Mouse (Mus musculus) kidney, postnatal 36 days (tissue): ENCODE data around the gene Lrrc4b.
A peak's percentile ranks its signal among the peaks of the same experiment; 100 is the strongest.

Experiments used
- DNase-seq, 2 experiments: peaks; one replicate each; pipeline ENCODE4 v3.0.0; 2021 to 2022; ENCODE audit warnings: mixed read lengths in 2 of 2

Lrrc4b gene

DNA sequence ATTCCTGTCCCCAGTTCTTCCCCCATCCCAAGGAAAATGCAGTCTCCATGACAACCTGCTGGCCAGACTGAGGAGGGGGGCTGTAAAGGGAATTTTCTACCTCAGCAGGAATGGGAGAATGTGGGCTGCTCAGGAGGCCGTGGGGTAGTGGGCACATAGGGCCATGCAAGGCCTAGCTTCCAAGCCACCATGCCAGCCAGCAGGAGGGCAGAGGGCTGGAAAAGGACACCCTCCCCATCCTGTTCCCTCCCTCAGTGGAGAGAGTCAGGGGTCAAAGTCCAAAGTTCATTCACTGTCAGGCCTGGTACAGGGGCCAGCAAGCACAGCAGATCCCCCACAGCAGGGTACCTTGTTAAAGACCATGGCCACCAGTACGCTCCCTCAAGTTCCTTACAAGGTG, 36.3 kb downstream of the Lrrc4b start, which contains the start of gene Aspdh:
Aspdh (plus strand) TSS at position 281 of the 400 bp plus-strand sequence.
- peak; percentile 75 to 88 for DNase-seq

DNA sequence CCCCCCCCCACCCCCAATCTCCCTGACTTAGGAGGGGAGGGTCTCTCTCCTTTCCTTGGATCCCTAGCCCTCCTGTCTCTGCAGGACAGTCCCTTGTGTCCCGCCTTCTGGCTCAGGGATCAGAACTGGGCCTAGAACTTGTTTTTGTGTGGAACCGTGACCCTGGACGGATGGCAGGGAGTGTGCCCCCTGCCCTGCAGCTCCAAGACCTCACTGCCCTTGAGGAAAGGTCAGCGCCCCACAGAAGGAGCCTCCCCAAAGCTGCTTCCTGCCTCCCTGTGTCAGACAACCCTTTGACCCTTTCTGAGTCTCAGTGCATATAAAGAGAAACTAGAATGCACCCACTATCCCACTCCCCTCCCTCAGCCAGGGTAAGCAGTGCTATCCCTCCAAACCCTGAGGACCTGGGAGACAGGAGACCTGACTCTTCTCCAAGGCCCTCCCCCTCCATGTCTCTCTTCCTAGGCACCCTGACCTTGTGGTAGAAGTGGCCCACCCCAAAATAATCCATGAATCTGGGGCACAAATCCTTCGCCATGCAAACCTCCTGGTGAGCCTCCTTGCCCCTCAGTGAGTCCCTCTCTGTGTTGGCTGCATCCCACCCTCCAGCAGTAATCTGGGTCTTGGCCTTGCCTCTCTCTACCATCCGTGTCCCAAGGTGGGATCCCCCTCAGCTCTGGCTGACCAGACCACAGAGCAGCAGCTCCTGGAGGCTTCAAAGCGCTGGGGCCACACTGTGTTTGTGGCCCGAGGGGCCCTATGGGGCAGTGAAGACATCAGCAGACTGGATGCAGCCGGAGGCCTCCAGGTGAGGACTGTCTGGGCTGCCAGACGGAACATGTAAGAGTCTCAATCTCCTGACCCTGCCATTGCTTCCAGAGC, 37.4 kb downstream of the Lrrc4b start:
- peak in 1 of 2 experiments; percentile 42 for DNase-seq

DNA sequence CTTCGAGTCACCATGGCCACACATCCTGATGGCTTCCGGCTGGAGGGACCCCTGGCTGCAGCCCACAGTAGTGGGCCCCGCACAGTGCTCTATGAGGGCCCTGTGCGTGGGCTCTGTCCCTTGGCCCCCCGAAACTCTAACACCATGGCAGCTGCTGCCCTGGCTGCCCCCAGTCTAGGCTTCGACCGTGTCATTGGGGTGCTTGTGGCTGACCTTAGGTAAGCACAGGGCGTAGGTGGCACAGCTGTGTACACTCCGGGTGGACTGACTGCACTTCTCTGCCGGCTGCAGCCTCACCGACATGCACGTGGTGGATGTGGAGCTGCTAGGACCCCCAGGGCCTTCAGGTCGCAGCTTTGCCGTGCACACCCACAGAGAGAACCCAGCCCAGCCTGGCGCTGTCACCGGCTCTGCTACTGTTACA, 38.1 kb downstream of the Lrrc4b start:
- DNase-seq = no peak

DNA sequence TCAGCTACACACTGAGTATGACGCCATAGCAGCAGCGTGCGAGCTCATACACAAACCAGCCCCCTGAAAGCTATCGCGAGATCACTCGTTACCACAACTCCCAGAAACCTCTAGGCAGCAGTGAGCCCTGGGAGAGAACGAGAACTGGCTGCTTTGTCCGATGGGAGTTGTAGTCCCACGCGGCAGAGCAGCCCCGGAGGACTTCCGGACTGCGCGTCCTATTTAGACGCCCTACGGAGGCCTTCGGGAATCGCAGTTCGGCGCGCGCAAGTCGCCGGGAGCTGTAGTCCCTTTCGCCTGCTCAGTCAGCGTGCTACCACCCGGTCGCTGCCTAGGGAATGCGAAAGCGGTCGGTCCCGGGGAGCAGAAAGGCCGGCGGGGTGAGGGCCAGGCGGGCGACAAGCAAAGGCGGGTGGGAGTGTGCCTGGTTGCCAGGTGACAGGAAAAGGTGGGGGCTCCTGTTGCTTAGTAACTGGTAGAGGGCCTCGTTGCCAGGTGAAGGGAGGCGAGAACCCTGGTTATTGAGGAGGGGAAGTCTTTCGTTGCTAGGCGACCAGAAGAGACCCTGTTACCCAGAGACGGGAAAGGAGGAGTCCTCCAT, 39.1 kb downstream of the Lrrc4b start, which contains the start of gene Josd2:
Josd2 (plus strand) TSS at position 170 of the 601 bp plus-strand sequence.
- peak; percentile 94 to 98 for DNase-seq

DNA sequence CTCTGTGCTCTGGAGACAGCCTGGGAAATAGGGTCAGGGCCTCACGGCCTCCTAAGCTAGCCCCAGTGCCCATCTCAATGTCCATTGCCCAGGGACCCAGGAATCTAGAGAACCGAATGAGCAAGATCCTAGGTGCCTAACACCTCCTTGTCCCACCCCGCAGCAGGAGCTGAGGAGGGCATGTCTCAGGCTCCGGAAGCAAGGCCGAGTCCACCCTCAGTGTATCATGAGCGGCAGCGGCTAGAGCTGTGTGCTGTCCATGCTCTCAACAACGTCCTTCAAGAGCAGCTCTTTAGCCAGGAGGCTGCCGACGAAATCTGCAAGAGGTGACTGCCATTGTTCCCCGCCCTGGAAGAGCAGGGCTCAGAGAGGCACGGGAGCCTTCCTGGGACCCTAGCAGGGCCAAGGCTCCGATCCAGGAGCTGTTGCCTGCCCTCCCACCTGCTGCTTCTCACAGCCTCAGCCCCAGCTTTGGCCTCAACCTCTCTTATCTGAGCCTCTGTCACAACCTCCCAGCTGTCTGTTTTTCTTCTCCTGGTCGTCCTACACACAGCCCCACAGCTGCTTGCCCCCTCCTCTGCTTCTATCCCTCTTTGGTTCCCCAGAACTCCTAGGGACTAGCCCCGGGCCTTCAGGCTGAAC, 39.9 kb downstream of the Lrrc4b start:
- DNase-seq = no peak

DNA sequence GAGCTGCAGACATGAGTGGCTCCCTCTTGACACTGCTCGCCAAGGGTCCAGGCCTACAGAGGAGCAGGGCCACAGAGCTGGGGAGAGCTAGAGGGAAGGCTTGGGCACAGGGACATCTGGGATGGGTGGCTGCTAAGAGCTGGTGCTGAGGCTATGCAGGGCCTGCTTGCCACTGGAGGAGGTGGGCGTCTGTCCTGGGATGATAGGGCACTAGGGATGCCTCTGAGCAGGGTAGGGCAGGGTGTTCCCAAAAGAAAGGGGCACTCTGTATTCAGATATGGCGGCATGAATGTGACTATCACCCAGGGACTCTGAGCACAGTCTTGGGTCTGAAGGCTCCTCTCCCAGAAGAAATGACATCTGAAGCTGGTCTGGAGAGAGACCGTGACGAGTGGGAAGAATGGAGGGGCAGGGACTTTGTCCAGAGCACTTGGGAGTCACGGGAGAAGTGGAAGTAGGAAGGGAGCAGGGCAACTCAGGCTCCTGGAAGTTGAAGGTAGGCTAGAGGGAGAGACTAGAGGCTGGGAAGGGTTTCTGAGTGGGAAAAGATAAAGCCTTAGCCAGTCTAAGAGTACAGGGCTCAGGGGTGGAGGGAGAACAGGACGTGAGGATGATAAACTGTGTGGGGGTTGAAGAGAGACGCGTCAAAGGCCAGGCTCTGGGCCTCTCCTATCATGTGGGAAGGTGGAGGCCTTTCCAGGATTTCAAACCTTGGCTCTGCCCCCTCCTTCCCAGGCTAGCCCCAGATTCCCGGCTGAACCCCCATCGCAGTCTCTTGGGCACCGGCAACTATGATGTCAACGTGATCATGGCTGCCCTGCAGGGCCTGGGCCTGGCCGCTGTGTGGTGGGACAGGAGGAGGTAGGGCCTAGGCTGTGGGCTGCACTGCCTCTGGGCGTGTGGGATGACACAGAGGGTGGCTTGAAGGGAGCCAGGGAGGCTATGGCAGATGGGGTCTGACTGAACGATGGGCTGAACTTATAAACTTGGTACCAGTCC, 41.2 kb downstream of the Lrrc4b start:
- DNase-seq = no peak

DNA sequence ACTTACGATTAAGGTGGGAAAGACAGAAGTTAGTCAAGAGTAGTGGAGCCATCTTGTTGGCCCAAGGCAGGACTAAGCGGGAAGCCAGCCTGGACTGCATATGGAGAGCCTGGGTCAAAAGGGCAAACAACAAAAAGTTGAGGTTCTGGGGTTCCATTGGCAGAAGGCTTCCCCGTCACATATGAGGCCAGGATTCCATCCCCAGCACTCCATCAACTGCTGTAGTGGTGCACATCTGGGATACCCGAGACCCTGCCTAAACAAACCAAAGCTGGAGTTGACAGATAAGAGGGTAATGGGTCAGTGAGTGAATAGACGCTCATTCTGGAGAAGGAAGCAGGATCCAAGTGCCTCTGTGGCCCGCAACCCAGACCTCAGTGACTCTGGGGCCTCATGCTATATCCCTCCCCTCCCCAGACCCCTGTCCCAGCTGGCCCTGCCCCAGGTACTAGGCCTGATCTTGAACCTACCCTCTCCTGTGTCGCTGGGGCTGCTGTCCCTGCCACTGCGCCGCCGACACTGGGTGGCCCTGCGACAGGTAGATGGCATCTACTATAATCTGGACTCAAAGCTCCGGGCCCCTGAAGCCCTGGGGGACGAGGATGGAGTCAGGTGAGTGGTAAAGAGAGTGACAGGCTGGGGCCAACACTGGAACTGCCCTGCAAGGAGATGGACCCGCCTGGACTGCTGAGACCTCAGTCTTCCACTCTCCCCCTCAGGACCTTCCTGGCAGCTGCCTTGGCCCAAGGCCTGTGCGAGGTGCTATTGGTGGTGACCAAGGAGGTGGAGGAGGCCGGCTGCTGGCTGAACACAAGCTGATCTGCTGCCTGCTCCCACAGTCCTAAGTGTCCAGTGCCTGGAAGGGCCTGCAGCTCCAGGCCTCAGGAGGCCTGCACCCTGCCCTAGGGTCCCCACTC, 42.1 kb downstream of the Lrrc4b start:
- DNase-seq = no peak

DNA sequence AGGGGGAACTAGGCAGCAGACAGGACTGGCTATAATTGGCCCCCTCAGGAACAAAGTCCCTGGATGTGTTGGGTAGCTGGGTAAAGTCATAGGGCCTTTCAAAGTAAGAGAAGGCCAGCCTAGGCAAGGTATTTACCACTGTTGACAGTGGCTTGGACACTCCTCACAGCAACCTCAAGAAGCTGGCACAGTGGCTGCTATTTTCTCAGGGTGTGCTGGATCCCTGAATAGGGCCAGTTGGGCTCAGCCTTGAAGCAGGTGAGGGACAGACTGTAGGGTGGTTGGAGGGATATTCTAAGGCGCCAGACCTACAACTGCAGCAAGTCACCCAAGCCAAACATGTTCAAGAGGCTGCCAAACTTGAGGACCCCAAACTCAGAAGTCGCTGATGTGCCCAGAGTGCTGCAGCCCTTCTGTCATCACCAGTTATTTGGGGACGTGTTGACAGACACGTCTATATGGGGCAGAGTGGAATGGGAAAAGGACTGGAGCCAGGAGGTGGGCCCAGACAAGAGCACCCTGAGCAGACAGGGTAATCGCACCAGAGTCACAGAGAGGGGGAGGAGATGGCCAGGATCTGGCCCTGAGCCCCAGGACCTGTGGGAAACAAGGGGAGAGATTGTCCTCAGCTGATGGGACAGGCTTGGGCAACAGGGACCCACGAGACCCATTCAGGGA, 43.2 kb downstream of the Lrrc4b start:
- no peak for DNase-seq

DNA sequence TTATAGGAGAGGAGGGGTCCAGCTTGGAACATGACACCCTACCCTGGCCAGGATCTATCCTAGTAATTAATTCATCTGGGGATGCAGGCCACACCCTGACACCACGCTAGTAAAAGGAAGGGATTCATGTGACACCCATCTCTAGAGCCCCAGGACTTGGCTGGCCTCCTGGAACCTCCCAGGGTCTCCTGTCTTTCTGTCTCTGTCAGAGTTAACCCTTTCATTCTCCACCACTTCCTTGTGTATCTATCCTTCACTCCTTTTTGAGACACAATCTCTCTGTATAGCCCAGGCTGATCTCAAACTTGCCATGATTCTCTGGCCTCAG, 43.7 kb downstream of the Lrrc4b start:
- DNase-seq = no peak

DNA sequence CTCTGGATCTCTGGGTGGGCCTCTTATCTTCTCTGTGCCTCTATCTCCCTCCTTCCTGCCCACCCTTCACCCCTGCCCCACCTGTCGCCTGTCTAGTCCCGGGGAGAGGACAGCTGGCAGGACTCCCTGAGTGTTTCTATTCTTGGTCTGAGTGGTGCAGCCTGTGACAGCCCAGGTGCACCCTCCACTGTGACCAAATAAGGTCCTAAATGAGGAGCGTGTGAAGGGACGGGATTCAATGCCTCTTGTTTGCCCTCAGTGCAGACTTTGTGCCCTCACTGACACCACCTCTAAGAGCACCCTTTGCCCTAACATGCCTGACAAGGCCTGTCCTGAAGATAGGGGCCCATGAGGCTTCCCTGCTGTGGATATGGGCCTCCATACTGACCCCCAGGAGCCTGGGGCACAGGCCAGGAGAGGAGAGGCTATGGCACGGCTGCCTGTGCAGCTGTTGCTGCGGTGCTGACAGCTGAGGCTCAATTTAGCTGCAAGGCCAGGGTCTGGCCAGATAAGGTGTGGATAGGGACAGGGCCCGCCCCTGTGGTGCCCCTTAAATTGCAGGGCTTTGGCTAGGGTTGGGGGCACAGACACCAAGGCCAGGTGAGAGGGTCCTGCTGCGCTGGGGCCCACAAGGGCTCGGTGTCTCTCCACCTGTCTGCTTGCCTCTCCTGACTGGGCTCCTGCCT, 44.3 kb downstream of the Lrrc4b start:
- DNase-seq = no peak

DNA sequence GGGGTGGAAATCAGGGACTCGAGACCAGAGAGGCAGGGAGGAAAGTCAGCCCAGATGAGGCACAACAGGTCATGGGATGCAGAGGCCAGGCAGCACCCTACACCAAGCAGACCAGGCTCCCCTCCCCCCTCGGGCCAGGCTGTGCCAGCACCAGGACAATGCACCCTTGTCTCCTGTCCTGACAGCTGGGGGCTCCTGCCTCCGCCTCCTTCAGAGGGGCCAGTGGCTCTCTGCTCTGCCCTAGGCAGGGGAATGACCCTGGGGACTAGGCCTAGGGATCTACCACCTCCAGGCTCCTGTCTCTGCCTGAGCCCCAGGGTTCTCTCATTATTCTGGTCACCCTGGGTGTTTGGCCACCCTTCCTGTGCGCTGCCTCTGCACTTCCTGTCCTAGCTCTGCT, 45.6 kb downstream of the Lrrc4b start:
- DNase-seq = no peak

DNA sequence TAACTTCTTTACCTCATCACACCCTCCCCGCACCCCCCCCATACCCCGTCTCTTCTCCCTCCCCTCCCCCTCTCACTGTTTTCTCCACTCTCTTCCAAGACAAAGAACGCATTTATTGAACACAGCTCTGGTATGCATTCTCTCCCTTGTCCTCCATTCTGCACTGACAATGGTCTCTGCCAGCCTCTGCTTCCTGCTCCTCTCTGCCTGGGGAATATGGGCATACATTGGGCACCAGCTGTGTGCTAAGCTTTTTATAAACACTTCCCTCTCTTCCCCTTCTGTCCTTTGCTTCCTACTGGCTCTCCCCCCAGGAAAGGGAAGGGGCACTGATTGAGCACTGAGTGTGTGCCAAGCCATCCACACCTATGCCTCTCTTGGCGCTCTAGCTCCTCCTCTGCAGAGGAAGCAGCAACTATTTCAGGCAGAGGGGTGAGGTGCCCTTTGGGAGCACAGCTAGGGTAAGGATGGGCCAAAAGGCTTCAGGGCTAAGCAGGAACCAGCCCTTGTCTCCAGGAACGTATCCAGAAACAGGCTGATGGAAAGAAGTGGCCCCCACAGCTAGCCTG, 46.3 kb downstream of the Lrrc4b start:
- no peak for DNase-seq

DNA sequence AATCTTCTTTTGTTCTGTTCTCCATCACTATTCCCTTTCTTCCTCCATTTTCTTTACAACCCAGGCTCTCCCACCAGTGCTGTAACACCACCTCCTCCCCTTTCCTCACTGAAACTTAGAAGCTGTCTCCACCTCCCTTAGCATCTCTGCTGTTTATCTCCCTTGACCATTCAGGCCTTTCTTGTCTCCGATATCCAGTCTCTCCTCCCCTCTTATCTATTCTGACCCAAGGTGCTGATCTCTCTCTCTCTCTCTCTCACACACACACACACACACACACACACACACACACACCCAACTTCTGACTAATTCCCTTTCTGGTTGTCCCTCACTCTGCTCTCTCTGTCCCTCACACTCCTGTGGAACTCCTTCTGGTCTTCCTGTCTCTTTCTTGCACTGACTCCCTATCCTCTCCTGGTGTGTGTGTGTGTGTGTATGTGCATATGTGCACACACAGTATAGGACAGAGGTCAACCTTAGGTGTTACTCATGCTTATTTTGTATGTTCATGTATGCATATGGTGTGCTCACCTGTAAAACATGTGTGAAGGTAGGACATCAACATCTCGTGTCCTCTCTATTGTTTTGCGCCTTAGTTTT, 54.1 kb downstream of the Lrrc4b start:
- no peak for DNase-seq

DNA sequence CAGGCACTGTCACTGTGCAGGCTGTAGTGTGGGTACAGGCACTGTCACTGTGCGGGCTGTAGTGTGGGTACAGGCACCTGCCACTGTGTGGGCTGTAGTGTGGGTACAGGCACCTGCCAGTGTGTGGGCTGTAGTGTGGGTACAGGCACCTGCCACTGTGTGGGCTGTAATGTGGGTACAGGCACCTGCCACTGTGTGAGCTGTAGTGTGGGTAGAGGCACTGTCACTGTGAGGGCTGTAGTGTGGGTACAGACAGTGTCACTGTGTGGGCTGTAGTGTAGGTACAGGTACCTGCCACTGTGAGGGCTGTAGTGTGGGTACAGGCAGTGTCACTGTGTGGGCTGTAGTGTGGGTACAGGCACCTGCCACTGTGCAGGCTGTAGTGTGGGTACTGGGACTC, 55.3 kb downstream of the Lrrc4b start:
- DNase-seq = no peak

DNA sequence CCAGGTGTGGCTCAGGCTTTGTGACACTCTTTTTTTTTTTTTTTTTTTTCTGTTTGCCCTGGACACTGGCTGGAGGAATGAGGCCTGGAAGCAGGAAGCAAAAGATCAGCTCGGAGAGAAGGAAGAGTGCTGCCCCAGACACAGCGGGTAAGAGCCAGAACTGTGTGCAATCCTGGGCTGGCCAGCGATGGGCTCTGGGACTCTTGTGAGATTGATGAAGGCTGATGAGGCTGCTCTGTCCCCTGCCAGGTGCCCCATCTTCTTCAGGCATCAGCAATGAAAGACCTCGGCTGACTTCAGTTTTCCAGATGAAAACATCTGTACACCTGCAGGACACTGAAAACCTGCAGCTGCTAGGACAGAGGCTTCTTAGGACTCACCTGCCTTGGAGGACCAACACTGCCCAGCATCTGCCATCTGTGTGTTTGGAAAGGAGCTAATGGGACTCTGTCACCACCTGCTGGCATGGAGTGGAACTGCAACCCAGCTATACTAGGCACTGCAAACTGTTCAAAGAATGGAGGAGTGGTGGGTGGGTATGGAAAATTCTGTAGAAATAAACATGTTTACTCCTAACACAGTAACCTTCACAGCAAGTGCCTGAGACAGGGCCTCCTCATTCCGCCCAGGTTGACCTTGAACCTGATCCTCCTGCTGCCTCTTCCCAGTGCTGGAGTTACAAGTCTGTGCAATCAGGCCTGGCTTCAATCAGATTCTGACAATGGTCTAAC, 56.2 kb downstream of the Lrrc4b start:
- DNase-seq = peak; percentile 70 to 85

DNA sequence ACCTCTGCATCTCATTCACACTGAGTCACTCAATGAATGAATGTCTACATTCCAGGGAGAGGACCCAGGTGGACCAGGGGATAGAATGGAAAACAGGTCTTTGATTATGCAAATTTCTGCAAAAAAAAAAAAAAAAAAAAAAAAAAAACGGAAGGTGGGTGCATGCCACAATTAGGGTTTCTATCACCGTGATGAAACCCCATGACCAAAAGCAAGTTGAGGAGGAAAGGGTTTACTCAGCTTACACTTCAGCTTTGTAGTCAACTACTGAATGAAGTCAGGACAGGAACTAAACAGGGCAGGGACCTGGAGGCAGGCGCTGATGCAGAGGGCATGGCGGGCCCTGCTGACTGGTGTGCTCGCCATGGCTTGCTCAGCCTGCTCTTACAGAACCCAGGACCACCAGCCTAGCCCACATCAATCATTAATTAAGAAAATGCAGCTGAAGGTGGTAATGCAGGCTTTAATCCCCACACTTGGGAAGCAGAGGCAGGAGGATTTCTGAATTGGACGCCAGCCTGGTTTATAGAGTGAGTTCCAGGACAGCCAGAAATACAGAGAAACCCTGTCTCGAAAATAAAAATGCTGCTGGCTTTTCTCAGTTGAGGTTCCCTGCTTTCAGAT, 56.9 kb downstream of the Lrrc4b start:
- no peak for DNase-seq

DNA sequence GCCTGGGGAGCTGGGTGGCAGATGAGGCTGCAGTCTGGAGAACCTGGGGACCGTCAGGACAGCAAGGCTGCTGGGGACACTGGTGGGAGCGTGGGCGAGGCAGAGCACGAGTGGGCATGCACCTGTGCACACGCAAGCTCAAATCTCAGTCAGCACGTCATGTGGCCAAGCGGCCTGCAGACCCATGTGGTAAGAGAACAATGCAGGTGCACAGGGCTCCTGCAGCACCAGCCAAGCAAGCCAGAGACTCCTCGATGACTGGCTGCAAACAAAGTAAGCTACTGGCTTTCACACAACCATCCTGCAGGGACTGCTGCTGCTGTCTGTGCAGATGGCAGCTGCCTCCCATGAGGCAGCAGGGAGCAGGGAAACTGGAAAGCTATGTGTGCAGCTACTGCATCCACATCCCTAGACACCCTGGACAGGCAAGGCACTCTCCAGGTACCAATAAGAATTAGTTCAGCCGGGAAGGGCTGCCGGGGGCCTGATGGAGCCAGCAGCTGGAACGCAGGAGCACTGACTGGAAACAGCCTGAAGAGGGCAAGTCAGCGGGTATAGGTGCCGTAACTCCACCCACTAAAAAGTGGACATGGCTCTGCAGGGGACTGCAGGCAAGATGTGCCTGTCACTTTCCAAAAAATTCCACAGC, 58.2 kb downstream of the Lrrc4b start:
- no peak for DNase-seq

DNA sequence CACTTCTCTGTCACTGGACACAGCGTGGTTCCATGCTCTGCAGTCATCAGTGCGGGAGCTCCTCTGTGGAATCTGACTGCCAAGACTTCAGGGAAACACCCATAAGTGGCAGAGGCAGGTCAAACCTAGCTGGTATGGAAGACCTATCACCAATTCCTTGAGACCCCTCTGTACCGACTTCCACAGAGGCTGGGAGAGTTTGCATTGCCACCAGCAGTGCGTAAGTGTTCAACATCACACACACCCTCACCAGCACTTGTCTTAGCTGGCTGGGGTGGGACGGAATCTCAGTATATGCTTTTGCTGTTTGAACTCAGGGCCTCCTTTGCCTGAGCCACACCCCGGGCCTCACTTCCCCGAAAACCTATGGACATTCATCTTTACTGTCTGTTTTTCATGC, 59.1 kb downstream of the Lrrc4b start:
- no peak for DNase-seq
